Mouse (Mus musculus) hindlimb bud, embryonic 11.5 days (tissue): ENCODE data around the gene Rexo2.
"Not testable (repeated sequence)": the region's sequence is repeated elsewhere in the genome, so short reads cannot be mapped to it uniquely, and the experiment has no call there.

Experiments
- DNase-seq: peaks from one replicate; pipeline ENCODE4 v3.0.0-alpha.2; 2012; ENCODE audit warnings: low read depth, low spot score; ENCODE audit errors: extremely low spot score

Gene Rexo2

DNA sequence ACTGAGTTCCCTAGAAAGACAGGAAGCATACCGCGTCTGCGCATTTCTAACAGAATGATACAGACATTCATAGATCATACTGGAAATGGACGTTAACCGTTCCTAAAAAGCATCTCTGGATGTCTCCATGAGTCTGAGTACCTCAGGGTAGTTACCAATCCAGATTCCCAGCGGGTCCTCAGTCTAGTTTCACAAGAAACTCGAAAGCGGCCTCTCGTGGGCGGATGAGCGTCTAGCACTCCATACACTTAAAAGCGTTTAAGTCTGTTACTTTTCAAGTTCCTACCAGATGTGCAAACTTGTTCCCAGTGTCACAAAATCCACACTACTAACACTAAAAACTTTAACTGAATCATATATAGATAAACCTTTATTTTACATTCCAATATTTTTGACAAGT is 7.3 kb downstream of the Rexo2 start:
- DNase-seq, result no peak

DNA sequence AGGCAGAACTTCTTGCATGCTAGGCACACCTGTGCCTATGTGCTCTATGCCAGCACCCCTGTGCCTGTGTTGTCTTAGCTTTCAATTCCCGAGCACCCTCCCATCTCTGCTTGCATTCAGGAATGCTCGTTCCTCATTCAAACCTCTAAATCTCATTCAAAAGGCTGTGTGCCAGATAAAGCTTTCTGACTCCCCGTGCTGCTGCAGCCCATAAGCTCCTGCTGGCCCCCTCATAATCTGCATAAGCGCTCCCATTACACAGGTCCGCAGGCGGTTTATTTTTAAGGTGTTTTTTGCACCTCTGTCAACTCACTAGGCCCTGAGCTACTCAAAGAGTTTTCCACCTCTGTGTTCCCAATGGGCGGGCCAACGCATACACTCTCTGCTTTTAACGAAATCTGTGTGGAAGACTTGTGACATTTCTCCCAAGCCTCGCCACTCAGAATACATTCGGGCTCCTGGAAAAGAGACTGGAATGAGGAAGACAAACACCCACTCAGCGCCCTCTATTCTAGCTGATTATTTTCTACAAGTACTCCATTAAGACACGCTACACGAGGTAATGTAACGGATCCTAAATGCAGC is 7.9 kb downstream of the Rexo2 start:
- DNase-seq, result no peak

DNA sequence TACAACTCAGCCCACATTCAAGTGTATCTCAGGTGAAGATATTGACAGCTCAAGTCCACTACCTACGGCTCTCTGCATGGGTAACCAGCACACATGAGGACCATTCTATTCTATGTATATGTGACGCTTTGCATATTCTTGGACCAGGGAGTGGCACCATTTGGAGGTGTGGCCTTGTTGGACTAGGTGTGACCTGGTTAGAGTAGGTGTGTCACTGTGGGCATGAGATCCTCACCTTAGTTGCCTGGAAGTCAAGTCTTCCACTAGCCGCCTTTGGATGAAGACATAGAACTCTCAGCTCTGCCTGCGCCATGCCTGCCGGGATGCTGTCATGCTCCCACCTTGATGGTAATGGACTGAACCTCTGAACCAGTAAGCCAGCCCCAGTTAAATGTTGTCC is 13.0 kb downstream of the Rexo2 start:
- DNase-seq, result not testable (repeated sequence)

DNA sequence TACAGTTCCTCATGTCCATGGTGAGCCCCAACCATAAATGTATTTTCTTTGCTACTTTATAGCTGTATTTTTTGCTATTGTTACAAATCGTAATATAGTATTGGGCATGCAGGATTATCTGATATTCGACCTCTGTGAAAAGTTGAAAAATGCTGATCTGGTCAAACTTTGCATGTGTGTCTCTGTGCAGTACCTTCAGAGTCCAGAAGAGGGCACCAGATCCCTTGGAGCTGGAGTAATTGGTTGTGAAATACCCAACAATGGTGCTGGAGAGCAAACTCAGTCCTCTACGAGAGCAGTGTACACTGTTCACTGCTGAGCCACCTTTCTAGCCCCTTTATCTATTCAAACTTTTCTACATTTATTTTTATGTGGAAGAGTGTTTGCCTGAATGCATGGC is 13.6 kb downstream of the Rexo2 start:
- DNase-seq, result no peak

DNA sequence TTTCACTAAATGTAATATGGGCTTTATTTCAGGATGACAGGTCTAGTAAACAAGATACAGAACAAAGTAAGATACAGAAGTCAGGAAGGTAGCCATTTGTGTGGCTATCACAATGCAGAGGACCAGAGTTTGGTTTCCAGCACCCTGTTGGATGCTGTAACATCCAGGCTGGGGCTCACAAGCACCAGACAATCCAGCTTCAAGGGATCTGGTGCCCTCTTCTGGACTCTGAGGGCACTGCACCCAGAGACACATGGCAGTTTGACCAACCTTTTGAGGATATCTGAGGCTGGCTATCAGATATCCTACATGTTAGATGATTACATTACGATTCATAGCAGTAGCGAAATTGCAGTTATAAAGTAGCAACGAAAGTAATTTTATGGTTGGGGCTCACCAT is 14.8 kb downstream of the Rexo2 start:
- DNase-seq, result no peak

DNA sequence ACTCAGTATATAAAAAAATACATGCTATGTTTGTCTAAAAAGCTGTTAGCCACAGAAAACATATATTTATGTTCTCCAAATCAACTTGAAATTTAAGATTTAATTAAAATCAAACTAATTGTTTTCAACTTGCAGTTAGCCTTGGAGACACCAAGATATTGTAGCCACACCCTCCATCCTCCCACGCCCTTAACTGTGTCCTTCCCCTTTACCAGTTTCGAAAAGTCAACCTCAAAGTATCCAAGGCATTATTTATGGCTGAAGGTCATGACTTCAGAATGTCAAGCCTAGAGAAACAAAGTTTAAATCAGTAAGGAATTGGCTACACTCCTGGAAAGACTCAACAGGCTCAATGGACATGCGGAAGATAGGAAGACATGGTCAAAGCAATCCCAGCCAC is 18.9 kb downstream of the Rexo2 start:
- no peak for DNase-seq

DNA sequence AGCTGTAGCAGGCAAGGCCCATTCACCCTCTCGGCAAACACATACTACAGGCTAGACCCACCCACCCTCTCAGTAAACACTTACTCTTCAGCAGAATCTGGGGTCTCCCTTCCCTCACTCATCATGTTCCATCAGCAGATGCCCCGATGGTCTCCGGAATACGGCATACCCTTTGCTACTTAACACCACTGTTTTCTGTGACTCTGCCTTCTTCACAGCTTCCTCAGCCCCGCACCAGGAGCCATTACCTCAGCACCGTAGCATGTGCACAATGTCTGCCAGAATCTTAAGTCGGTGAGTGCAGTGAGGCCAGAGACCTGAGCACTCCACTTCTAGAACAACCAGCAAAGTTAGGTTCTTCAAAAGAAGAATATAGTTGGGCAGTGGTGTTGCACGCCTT is 19.7 kb downstream of the Rexo2 start:
- DNase-seq, result no peak

DNA sequence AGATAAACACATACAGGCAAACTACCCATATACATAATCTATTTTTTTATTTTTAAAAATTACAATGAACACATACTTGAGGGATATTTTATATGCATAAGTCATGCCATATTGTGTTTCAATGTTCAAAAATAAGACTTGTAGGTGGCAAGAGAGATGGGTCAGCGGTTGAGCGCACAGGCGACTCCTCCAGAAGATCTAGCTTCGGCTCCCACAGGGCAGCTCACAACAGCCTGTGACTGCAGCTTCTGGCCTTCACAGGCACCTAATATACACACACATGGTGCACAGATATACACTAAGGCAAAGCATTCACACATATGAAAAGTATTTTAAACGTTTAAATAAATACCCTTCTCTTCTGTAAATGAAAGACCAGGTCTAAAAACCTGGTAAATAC is 21.0 kb downstream of the Rexo2 start:
- DNase-seq, result no peak

DNA sequence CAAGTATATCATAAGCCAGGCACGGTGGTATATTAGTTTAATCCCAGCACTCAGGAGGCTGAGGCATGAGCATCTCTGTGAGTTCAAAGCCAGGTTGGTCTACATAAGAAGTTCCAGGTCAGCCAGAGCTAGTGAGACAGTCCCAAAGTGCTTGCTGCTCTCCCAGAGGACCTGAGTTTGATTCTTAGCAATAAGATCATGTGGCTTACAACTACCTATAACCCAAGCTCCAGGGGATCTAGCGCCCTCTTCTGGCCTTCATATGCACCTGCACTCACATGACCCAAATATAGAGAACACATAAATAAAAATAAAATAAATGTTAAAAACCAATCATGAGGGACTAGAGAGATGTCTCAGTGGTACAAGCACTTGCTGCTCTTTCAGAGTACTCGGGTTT is 21.5 kb downstream of the Rexo2 start:
- DNase-seq, result no peak

DNA sequence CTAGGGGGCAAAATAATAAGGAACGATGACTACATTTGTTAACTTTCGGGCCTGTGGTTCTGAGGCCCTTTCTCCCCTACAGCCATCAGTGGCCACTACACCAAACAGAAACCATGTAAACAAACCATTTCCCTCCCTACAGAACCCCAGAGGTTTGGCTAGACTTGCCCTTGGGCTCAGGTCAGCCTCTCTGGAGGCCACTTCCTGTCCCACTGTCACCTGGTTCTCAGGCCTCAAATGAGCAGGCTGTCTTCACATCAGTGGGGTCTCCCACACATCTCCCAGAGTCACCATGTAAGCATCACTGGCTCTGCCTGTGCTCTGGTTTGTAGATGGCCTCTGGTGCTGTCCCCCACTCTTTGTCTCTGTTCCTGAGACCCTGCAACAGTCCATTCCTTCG is 24.5 kb downstream of the Rexo2 start:
- DNase-seq, result no peak

DNA sequence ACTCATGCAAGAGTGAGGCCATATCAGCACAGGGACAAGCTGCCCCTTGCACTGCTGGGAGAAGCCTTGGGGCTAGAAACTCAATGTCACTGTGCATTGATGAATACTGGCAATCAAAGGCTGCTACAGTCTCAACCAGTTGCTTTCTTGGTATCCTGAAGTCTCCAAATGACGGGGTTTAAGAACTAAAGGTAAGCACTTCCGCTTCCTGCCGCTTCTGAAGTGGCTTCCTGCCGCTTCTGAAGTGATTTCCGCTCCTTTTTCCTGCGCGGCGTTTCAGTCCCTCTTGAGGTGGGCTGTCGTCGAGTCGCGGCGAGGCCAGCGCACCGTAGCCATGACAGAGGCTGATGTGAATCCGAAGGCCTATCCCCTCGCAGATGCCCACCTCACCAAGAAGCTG is 30.4 kb downstream of the Rexo2 start:
- no peak for DNase-seq

DNA sequence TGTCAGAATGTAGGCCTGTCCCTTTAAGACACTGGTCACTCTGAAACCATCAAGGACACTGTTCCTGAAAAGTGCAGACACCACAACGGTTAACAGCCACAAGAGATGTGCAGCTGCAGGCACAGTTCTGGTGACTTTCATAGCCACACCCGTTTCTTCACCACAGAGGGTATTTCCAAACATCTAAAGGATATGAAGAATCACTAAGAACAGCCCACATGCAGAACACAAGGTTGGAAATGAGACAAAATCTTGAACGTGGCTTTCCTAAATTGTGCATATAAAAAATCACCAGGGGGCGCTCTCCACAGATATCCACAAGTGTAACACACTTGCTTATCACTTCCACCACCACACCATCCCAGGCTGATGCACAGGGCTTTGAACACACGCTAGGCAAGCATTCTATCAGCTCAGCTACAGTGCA is 32.6 kb downstream of the Rexo2 start:
- DNase-seq, result no peak

DNA sequence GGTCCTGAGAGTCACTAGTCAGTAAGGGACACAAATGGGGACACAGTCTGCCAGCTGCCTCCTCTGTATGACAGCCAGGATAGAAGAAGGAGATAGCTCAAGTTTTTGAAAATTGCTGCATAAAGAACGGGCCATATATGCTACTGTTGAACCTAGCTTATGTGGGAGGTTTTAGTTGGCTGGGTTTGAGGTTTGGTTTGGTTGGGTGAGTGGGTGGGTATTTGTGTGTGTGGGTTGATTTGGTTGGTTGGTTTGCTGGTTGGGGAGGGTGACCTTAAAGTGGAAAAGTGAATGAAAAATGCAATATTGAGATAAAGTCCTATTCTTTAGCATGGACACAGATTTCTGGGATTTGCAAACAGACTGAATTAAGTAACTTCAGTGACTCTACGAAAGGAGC is 35.6 kb downstream of the Rexo2 start:
- no peak for DNase-seq

DNA sequence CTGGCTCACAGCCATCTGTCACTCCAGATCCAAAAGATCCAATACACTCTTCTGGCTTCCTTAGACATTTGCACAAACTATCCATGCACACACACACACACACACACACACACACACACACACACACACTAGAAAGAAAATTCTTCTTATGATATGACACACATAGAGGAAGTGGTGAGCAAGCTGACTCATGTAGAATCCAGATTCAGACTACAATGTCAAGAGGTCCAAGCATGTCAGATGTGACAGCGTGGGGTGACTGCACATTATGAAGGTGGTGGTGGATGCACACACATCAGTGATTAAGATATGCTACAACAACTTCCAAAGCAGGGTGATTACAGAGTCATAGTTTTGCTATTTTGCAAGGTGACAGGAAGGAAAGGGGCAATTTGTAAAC is 36.5 kb downstream of the Rexo2 start:
- no peak for DNase-seq

DNA sequence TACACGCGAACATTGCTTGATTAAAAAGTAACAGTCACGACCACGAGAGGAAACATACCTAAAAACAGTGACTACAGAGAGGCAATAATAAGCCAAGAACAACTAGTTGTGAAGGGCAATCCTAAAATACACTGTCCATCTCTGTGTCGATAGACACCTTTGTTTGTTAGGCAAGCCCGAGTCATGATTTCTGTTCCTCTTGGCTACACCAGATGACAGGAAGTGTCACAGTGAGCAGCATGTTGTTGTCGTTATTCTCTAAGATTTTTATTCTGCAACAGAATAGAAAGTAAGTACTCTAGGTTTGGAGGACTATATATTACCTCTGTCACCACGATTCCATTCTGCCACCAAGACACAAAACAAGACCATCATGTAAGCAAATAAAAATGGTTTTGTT is 48.0 kb downstream of the Rexo2 start:
- no peak for DNase-seq

DNA sequence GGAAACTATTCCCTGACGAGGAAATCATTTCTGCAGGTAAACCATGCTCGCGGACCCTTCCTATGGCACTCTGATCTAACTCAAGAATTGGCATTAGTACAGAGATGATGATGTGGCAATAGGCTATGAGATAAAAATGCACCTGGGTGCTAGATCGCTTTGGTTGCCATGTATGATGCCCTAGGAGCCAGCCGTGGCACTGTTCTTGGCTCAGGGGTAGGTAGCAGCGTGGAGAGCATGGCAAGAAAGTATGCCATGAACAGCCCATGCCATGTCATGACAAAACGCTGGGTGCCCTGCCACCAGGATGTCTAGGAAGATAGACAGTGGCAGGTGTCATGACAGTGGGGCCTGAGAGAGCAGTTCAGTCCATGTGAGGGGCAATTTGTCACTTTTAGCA is 53.2 kb downstream of the Rexo2 start:
- no peak for DNase-seq

DNA sequence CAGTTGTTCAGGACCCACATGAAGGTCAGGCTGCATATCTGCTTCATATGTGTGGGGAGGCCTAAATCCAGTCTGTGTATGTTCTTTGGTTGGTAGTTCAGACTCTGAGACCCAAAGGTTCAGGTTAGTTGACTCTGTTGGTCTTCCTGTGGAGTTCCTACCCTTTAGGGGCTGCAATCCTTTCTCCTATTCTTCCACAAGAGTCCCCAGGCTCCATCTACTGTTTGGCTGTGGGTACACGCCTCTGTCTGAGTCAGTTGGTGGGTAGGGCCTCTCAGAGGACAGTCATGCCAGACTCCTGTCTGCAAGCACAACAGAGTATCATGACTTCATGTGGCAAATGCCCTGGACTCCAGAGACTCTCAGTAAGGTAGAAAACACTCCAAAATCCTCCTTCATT is 57.2 kb downstream of the Rexo2 start:
- no peak for DNase-seq

DNA sequence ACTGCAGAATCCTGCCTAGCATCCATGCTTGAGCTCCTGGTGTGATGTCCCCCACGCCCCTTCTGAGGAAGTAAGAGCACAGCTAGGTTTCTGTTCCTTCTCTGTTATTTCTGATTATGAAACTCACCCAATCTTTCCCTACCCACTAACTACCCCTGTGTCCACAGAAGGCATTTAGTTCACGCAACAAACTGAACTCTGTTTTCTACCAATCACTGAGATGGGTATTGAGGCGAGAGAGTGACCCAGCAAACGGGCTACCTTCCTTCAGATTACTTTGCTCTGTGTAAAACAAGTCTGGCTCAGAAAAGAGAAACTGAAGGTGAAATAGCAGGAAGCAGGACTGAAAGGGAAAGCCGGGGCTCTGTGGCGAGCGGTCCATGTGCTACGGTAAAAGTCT is 58.0 kb downstream of the Rexo2 start:
- DNase-seq, result no peak

DNA sequence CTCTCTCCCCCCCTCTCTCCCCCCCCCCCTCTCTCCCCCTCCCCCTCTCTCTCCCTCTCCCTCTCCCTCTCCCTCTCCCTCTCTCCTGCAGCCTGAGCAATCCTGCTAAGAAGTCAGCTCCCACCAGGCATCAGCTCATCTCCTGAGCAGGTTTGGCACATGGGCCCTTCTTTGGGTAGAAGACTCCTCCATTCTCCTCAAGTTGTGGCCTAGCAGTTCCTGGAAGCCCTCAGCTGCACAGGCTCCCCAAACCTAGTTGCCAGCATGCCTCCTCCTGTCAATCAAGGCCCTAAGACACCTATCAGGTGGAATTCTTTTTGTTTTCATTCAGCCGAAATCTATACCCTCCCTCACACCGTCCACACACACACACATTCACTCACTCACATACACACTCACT is 58.9 kb downstream of the Rexo2 start:
- DNase-seq, result no peak

DNA sequence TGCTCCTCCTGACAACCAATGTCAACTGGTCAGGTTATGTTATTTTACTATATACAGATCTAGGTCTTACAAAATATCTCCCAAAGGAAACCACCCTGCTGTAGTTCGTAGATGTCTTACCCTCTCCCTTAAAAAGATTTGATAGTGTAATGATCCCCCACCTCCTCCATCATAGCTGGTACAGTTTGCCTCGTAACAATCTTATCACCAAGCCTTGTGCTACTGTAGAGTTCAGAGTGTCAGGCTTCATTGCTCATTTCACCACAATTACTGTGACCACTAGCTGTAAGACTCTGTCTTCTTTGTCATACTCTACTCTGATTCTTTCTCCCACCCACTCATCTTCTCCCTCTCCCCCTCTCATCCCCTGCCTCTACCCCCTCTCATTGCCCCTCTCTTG is 59.4 kb downstream of the Rexo2 start:
- DNase-seq, result no peak

DNA sequence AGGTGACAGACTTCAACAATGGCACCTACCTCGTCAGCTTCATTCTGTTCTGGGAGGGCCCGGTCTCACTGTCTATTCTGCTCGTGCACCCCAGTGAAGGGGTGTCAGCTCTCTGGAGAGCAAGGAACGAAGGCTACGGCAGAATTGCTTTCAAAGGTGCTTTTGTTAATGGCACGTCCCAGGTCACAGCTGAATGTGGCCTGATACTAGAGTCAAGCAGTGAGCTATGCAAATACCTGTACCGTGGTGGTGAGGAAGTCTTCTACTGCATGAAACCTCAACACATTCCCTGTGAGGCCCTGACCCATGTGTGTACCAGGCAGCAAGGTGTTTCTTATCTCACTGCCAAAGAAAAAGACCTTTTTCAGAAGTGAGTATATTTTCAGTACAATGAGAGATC is 60.0 kb downstream of the Rexo2 start:
- DNase-seq, result no peak

DNA sequence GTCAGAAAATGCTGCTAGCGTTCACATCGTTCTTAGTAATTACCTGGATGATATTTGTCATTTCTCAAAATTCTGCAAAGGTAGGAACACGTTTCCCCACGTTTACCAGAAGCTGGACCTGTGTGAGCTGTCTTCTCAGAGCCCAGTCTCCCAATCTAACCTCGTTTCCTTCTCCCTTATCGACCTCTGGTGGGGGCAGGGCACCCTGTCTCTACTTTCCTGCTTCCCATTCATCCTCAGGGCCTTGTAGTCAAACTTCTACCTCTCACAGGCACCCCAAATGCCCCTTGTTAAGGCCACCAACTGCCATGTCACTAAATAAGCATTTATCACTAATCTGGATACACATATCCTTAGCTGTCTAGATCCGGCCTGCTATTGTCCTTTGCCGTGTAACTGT is 61.6 kb downstream of the Rexo2 start:
- DNase-seq, result no peak
